Mouse (Mus musculus) E14TG2a.4 (cell line): Measurements from ENCODE around the gene Tmem39a.

Experiments used
- CTCF ChIP-seq: conservative IDR thresholded peaks from 2 replicates; pipeline ENCODE4 v1.5.1; 2014; ENCODE audit warnings: low read length
- NANOG ChIP-seq: IDR thresholded peaks from 2 replicates; pipeline ENCODE4 v1.6.1; 2014; ENCODE audit warnings: borderline replicate concordance, low read length, mixed read lengths
- POU5F1 ChIP-seq: IDR thresholded peaks from 2 replicates; pipeline ENCODE4 v1.6.1; 2014; ENCODE audit warnings: low read length, borderline replicate concordance

DNA sequence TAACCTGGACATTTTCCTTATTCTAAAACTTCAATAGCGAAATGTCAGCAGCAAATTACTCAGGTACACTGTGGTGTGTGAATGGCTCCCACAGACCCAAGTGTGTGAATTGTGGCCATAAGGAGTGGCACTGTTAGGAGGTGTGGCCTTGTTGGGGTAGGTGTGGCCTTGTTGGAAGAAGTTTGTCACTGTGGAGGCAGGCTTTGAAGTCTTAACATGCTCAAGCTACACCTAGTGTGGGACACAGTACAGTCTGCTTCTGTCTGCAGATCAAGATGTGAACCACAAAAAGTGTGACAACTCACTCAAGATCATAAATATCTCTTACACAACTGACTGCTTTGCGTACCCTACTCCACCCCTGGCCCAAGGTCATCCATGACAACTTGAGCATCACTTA is 47.7 kb upstream of the Tmem39a start:
- no peak for TF ChIP-seq CTCF
- TF ChIP-seq POU5F1 = no peak
- TF ChIP-seq NANOG = no peak
